Mouse (Mus musculus): ENCODE data around the gene Bbof1.

Bbof1 gene

GRCm38 (mm10) chr12:84481251-84481650, 72.4 kb downstream of the Bbof1 start:
- no peak for DNase-seq

GRCm38 (mm10) chr12:84482778-84483585, 74.1 kb downstream of the Bbof1 start:
- DNase-seq, result no peak

- DNase-seq, result no peak
These were observed 78.6 kb downstream of the Bbof1 start for GRCm38 (mm10) chr12:84487324-84488056.

All from kidney, adult 18-20 months (tissue).